Mouse (Mus musculus) brain, embryonic 14.5 days (tissue): ENCODE data around the gene Elp4.

Source experiments
- CTCF ChIP-seq: fragments of 200-500 bp; IDR thresholded peaks from 2 replicates; pipeline ENCODE4 v1.5.1; 2012; ENCODE audit warnings: inconsistent platforms, mild to moderate bottlenecking, moderate library complexity, borderline replicate concordance; ENCODE audit not compliant: insufficient read depth, insufficient read length; ENCODE audit errors: extremely low read depth
- POLR2A ChIP-seq: fragments of 200-500 bp; IDR thresholded peaks from 2 replicates; pipeline ENCODE4 v1.6.1; 2012; ENCODE audit warnings: mild to moderate bottlenecking, inconsistent platforms, borderline replicate concordance; ENCODE audit not compliant: poor library complexity, insufficient read depth, insufficient read length, severe bottlenecking; ENCODE audit errors: extremely low read depth

- TF ChIP-seq POLR2A, result no peak
- TF ChIP-seq CTCF, result no peak
These were observed 121.5 kb downstream of the Elp4 start for GRCm38 (mm10) chr2:105782885-105783284.
